Mouse (Mus musculus) hindbrain, embryonic 16.5 days (tissue): ENCODE data around the gene Trim80. TPM values are rescaled to one million over a fixed set of nuclear protein-coding genes. Genes with fewer than 3 reads are reported as not detected.
A peak's percentile ranks its signal among the peaks of the same experiment; 100 is the strongest.

ENCODE experiments used
- ATAC-seq: fragments of 200-750 bp; cut with Nextera tagmentation; 2 replicates; pipeline ENCODE4 v1.8.0; 2017; ENCODE audit warnings: moderate TSS enrichment, moderate library complexity
- H3K27ac ChIP-seq: fragments of 300-500 bp; sonication (generic); 2 replicates; pipeline ENCODE4 v1.5.1; 2014; ENCODE audit warnings: low read depth, mild to moderate bottlenecking, control low read depth, low read length, moderate library complexity
- H3K27me3 ChIP-seq: fragments of 300-500 bp; sonication (generic); replicated peaks from 2 replicates; pipeline ENCODE4 v1.6.1; 2014; ENCODE audit warnings: low read length; ENCODE audit not compliant: control insufficient read depth, insufficient read depth
- H3K36me3 ChIP-seq: fragments of 300-500 bp; sonication (generic); 2 replicates; pipeline ENCODE4 v1.6.1; 2014; ENCODE audit warnings: mild to moderate bottlenecking, low read length, moderate library complexity, mixed read lengths; ENCODE audit not compliant: control insufficient read depth, insufficient read depth
- H3K4me1 ChIP-seq: fragments of 300-500 bp; sonication (generic); 2 replicates; pipeline ENCODE4 v1.6.1; 2014; ENCODE audit warnings: low read depth, low read length; ENCODE audit not compliant: control insufficient read depth, insufficient read depth
- H3K4me2 ChIP-seq: fragments of 300-500 bp; sonication (generic); 2 replicates; pipeline ENCODE4 v1.6.1; 2014; ENCODE audit warnings: mild to moderate bottlenecking, low read length, control low read depth, moderate library complexity
- H3K4me3 ChIP-seq: fragments of 300-500 bp; sonication (generic); 2 replicates; pipeline ENCODE4 v1.5.1; 2014; ENCODE audit warnings: mild to moderate bottlenecking, low read length, control low read depth, moderate library complexity
- H3K9ac ChIP-seq: fragments of 300-500 bp; sonication (generic); 2 replicates; pipeline ENCODE4 v1.6.1; 2014; ENCODE audit warnings: low read depth, mild to moderate bottlenecking, control low read depth, low read length, moderate library complexity
- H3K9me3 ChIP-seq: fragments of 300-500 bp; sonication (generic); 2 replicates; pipeline ENCODE4 v1.6.1; 2014; ENCODE audit warnings: mild to moderate bottlenecking, low read length, moderate library complexity; ENCODE audit not compliant: control insufficient read depth
- WGBS: fragments of 180-500 bp; shearing (Covaris S2); extraction: QIAGEN DNeasy Blood & Tissue Kit; methylation state at CpG from one replicate; pipeline ENCODE4 v1.1.7; 2014; 5-methylcytosine and 5-hydroxymethylcytosine counted together
- polyA plus RNA-seq: library from polyadenylated mRNA; unstranded; fragments of >200 nt; fragmentation: Nextera tagmentation; extraction: Ambion mirVana; gene quantifications from 2 replicates; pipeline ENCODE4 v1.2.1, GENCODE M21; 2015

The Trim80 gene
- polyA plus RNA-seq, 1 experiment from 2014 or later = 0.15 TPM

- WGBS = 83% methylated on average over 6 of the region's 6 CpGs
Observed at GRCm38 (mm10) chr11:115481553-115482259, 41.4 kb downstream of the Trim80 start.

GRCm38 (mm10) chr11:115483278-115483677, 42.9 kb downstream of the Trim80 start:
- Histone ChIP-seq H3K27ac (no peak overlapping the region), H3K9ac (no peak overlapping the region; the same call in 1 of the 2 replicates)

More at GRCm38 (mm10) chr11:115481553-115482259, 41.4 kb downstream of the Trim80 start:
- H3K27ac ChIP-seq = no peak overlapping the region
- H3K9me3 ChIP-seq = no peaks in the 10 kb centered on the region
- H3K36me3 ChIP-seq = no peaks in the 10 kb centered on the region
- H3K9ac ChIP-seq = no peak overlapping the region
- ATAC-seq = no peak
- H3K4me1 ChIP-seq = peaks cover 8% of the 10 kb centered on the region
- H3K4me2 ChIP-seq = no peak overlapping the region
- no peaks in the 10 kb centered on the region for H3K27me3 ChIP-seq
- no peak overlapping the region for H3K4me3 ChIP-seq

GRCm38 (mm10) chr11:115483726-115484125, 43.4 kb downstream of the Trim80 start:
- Histone ChIP-seq H3K4me2 (no peak overlapping the region), H3K27ac (no peak overlapping the region), H3K9me3 (no peaks in the 10 kb centered on the region), H3K4me3 (no peak overlapping the region), H3K27me3 (no peaks in the 10 kb centered on the region), H3K4me1 (no peaks in the 10 kb centered on the region), H3K9ac (no peak overlapping the region; the same call in 1 of the 2 replicates), H3K36me3 (no peaks in the 10 kb centered on the region)
- 16% methylated on average over 6 of the region's 6 CpGs for WGBS
- 0 out of 2 replicates have a peak, but pooled peaks have one; percentile 37 for ATAC-seq

More at GRCm38 (mm10) chr11:115483278-115483677, 42.9 kb downstream of the Trim80 start:
- Histone ChIP-seq H3K9me3 (no peaks in the 10 kb centered on the region), H3K27me3 (no peaks in the 10 kb centered on the region), H3K4me3 (no peak overlapping the region), H3K36me3 (no peaks in the 10 kb centered on the region), H3K4me1 (no peaks in the 10 kb centered on the region), H3K4me2 (no peak overlapping the region)
- 69% methylated on average over 11 of the region's 11 CpGs for WGBS
- ATAC-seq = no peak

- 0 out of 2 replicates have a peak, but pooled peaks cover 5% of the 10 kb centered on the region for H3K36me3 ChIP-seq
- H3K4me2 ChIP-seq = no peak overlapping the region
- H3K27me3 ChIP-seq = no peaks in the 10 kb centered on the region
- no peaks in the 10 kb centered on the region for H3K9me3 ChIP-seq
- H3K4me3 ChIP-seq = no peak overlapping the region
- WGBS = 41% methylated on average over 12 of the region's 12 CpGs
- H3K9ac ChIP-seq = no peak overlapping the region
- H3K27ac ChIP-seq = no peak overlapping the region
- no peak for ATAC-seq
- H3K4me1 ChIP-seq = no peaks in the 10 kb centered on the region; the same call in 1 of the 2 replicates
Observed at GRCm38 (mm10) chr11:115485155-115485554, 44.8 kb downstream of the Trim80 start.

- Histone ChIP-seq H3K4me2 (no peak overlapping the region), H3K4me1 (peaks cover 15% of the 10 kb centered on the region), H3K9me3 (no peaks in the 10 kb centered on the region), H3K9ac (no peak overlapping the region), H3K36me3 (0 out of 2 replicates have a peak, but pooled peaks cover 5% of the 10 kb centered on the region), H3K27me3 (no peaks in the 10 kb centered on the region), H3K4me3 (no peak overlapping the region), H3K27ac (no peak overlapping the region)
- 87% methylated on average over 17 of the region's 19 CpGs for WGBS
- ATAC-seq = no peak
Observed at GRCm38 (mm10) chr11:115488551-115489104, 48.3 kb downstream of the Trim80 start.

GRCm38 (mm10) chr11:115490441-115491355, 50.4 kb downstream of the Trim80 start:
- Histone ChIP-seq H3K27me3 (no peaks in the 10 kb centered on the region), H3K4me3 (peak overlapping the region; percentile 77), H3K27ac (peak overlapping the region; percentile 67), H3K36me3 (0 out of 2 replicates have a peak, but pooled peaks cover 5% of the 10 kb centered on the region), H3K9ac (peak overlapping the region; percentile 88), H3K4me1 (peaks cover 15% of the 10 kb centered on the region), H3K9me3 (no peaks in the 10 kb centered on the region), H3K4me2 (peak overlapping the region; percentile 84)
- 23% methylated on average over 25 of the region's 25 CpGs for WGBS
- ATAC-seq = peak; percentile 62

GRCm38 (mm10) chr11:115491356-115492083, 51.2 kb downstream of the Trim80 start, which contains the start of gene Nt5c:
Nt5c (minus strand) TSS chr11:115491862.
- Histone ChIP-seq H3K9me3 (no peaks in the 10 kb centered on the region), H3K4me3 (peak within 1 kb of the TSS; percentile 77), H3K36me3 (0 out of 2 replicates have a peak, but pooled peaks cover 5% of the 10 kb centered on the region), H3K4me2 (peak within 1 kb of the TSS; percentile 84), H3K4me1 (peaks cover 15% of the 10 kb centered on the region), H3K9ac (peak within 1 kb of the TSS; percentile 88), H3K27me3 (no peaks in the 10 kb centered on the region), H3K27ac (peak within 1 kb of the TSS; percentile 86)
- 0% methylated on average over 43 of the region's 43 CpGs for WGBS
- peak; percentile 93 for ATAC-seq

- Histone ChIP-seq H3K27me3 (no peaks in the 10 kb centered on the region), H3K36me3 (peaks cover 10% of the 10 kb centered on the region), H3K4me1 (peaks cover 15% of the 10 kb centered on the region), H3K9ac (no peak overlapping the region; the same call in 1 of the 2 replicates), H3K27ac (peak overlapping the region; percentile 86; the same call in 1 of the 2 replicates), H3K9me3 (no peaks in the 10 kb centered on the region), H3K4me2 (peak overlapping the region; percentile 84), H3K4me3 (peak overlapping the region; percentile 77; the same call in 1 of the 2 replicates)
- no peak for ATAC-seq
- 42% methylated on average over 6 of the region's 6 CpGs for WGBS
Observed at GRCm38 (mm10) chr11:115492387-115492786, 52.0 kb downstream of the Trim80 start.
